Mouse (Mus musculus) stomach, embryonic 16.5 days (tissue): ENCODE results near the gene Bace2. TPM values are rescaled to one million over a fixed set of nuclear protein-coding genes. Genes with fewer than 3 reads are reported as not detected.

Experiments
- ATAC-seq: fragments of 200-750 bp; cut with Nextera tagmentation; 2 replicates; pipeline ENCODE4 v1.8.0; 2017; ENCODE audit warnings: moderate number of reproducible peaks, moderate TSS enrichment; ENCODE audit not compliant: insufficient read depth, low FRiP score
- H3K27ac ChIP-seq: fragments of 300-500 bp; sonication (generic); 2 replicates; pipeline ENCODE4 v1.5.1; 2014; ENCODE audit warnings: low read length
- H3K27me3 ChIP-seq: fragments of 300-500 bp; sonication (generic); 2 replicates; pipeline ENCODE4 v1.6.1; 2014; ENCODE audit warnings: low read length, control low read depth, mixed read lengths; ENCODE audit not compliant: control insufficient read depth, insufficient read depth
- H3K36me3 ChIP-seq: fragments of 300-500 bp; sonication (generic); 2 replicates; pipeline ENCODE4 v1.6.1; 2014; ENCODE audit warnings: low read length; ENCODE audit not compliant: control insufficient read depth, insufficient read depth
- H3K4me1 ChIP-seq: fragments of 300-500 bp; sonication (generic); 2 replicates; pipeline ENCODE4 v1.6.1; 2014; ENCODE audit warnings: low read length, control low read depth, mixed read lengths; ENCODE audit not compliant: control insufficient read depth, insufficient read depth
- H3K4me2 ChIP-seq: fragments of 300-500 bp; sonication (generic); 2 replicates; pipeline ENCODE4 v1.6.1; 2014; ENCODE audit warnings: low read depth, low read length, mixed read lengths
- H3K4me3 ChIP-seq: fragments of 300-500 bp; sonication (generic); replicated peaks from 2 replicates; pipeline ENCODE4 v1.5.1; 2014; ENCODE audit warnings: mild to moderate bottlenecking, low read length
- H3K9ac ChIP-seq: fragments of 300-500 bp; sonication (generic); 2 replicates; pipeline ENCODE4 v1.6.1; 2014; ENCODE audit warnings: low read length
- H3K9me3 ChIP-seq: fragments of 300-500 bp; sonication (generic); replicated peaks from 2 replicates; pipeline ENCODE4 v1.6.1; 2016; ENCODE audit warnings: low read length, control low read depth; ENCODE audit not compliant: control insufficient read depth
- WGBS: fragments of 180-500 bp; shearing (Covaris S2); extraction: QIAGEN DNeasy Blood & Tissue Kit; methylation state at CpG from one replicate; pipeline ENCODE4 v1.1.7; 2014; 5-methylcytosine and 5-hydroxymethylcytosine counted together
- polyA plus RNA-seq: library from polyadenylated mRNA; unstranded; fragments of >200 nt; fragmentation: Nextera tagmentation; extraction: Ambion mirVana; gene quantifications from 2 replicates; pipeline ENCODE4 v1.2.1, GENCODE M21; 2015

The Bace2 gene
- polyA plus RNA-seq, 1 experiment from 2014 or later, result 116 TPM

DNA sequence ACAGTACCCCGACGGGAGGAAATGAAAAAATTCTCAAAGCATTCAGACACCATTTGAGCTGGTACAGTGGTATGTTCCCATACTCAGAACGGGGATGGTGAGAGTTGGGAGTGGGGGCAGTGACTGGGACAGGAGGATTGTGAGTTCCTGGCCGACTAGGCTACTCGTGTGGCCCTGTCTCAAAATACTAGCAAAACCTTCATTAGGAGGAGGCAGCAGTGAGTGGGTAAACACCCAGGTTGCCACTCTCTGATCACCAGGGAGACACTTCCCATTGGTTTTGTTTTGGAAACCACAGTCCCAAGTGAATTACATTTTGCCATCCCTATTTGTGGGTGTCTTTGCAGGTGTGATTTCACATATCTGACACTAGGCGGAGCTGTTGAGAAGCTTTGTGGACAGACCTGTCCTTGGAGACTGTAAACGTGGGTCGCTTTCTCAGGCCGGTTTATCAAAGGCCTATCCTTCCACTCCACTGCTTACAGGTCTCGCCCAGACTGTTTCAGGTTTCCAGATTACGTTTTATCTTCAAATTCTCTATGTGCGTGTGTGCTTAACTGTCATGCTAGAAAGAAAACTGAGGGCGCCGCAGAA lies 87.2 kb downstream of the Bace2 start:
- no peak overlapping the region for H3K4me3 ChIP-seq
- H3K4me2 ChIP-seq, result no peak overlapping the region
- no peak overlapping the region for H3K27ac ChIP-seq
- no peaks in the 10 kb centered on the region for H3K4me1 ChIP-seq
- no peak overlapping the region for H3K9ac ChIP-seq
- no peaks in the 10 kb centered on the region for H3K36me3 ChIP-seq
- H3K9me3 ChIP-seq, result no peaks in the 10 kb centered on the region
- no peaks in the 10 kb centered on the region for H3K27me3 ChIP-seq
- WGBS, result 47% methylated on average over 14 of the region's 14 CpGs
- peak; percentile 58 for ATAC-seq

DNA sequence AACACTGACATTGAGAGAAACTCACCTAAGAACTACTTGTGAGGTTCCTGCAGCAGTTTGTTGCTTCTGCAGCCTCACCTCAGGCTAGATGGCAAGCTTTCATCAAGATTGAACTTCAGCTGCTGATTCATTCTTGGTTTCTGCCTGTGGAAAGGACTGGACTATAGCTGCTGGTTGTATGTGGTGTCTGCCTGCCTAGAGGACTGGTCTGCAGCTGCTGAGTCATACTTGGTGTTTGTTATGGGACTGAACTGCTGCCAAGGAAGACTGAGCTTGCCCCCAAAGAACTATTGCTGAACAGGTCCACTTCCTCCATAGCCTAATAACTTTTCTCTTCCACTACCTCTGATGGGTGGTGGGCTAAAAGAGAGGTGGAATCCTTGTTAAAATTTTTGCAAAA lies 90.8 kb downstream of the Bace2 start:
- no peak overlapping the region for H3K9ac ChIP-seq

DNA sequence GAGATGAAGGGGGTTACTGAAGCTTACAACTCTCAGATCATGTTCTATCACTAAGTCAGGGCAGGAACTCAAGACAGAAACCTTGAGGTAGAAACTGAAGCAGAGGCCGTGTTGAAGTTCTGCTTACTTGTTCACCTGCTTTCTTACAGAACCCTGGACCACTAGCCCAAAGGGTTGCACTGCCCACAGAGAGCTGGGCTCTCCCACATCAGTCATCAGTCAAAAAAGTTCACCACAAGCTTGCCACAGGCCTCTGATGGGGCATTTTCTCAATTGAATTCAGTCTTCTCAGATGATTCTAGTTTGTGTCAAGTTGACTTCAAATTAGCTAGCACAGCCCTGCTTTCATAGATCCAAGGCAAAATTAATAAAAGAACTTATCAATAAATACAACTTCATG lies 103.3 kb downstream of the Bace2 start:
- Histone ChIP-seq H3K4me3 (no peak overlapping the region), H3K4me2 (no peak overlapping the region), H3K9ac (no peak overlapping the region), H3K9me3 (no peaks in the 10 kb centered on the region), H3K27me3 (no peaks in the 10 kb centered on the region), H3K36me3 (no peaks in the 10 kb centered on the region), H3K27ac (no peak overlapping the region), H3K4me1 (peaks cover 3% of the 10 kb centered on the region; the same call in 1 of the 2 replicates)
- no peak for ATAC-seq
- WGBS, result 58% methylated on average over 1 of the region's 1 CpGs

More for the DNA sequence above, 90.8 kb downstream of the Bace2 start:
- Histone ChIP-seq H3K4me3 (no peak overlapping the region), H3K36me3 (no peaks in the 10 kb centered on the region), H3K9me3 (no peaks in the 10 kb centered on the region), H3K27me3 (no peaks in the 10 kb centered on the region), H3K4me2 (no peak overlapping the region), H3K27ac (no peak overlapping the region), H3K4me1 (no peaks in the 10 kb centered on the region)
- ATAC-seq, result no peak

DNA sequence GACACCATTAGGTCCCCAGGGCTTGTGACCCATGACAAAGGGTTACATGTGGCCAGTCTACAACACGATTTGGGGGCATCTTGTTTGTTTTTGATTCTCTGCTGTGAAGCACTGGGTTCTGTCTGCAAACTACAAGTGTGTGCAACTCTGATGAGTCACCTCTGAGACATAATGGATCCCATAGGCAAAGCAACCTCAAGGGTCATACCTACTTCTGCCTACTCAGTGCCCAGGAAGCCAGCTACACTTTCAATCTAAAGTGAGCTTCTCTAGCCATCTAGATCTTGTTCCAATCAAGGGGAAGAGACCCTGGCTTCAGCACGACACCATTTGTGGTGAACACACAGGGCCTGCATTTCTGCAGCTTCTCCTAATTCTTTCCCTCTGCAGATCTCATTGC lies 104.7 kb downstream of the Bace2 start:
- Histone ChIP-seq H3K4me2 (no peak overlapping the region), H3K36me3 (no peaks in the 10 kb centered on the region), H3K27ac (no peak overlapping the region), H3K9me3 (no peaks in the 10 kb centered on the region), H3K27me3 (no peaks in the 10 kb centered on the region), H3K4me1 (peaks cover 3% of the 10 kb centered on the region; the same call in 1 of the 2 replicates), H3K4me3 (no peak overlapping the region), H3K9ac (no peak overlapping the region)
- ATAC-seq, result no peak
- WGBS, result 67% methylated on average over 2 of the region's 2 CpGs

DNA sequence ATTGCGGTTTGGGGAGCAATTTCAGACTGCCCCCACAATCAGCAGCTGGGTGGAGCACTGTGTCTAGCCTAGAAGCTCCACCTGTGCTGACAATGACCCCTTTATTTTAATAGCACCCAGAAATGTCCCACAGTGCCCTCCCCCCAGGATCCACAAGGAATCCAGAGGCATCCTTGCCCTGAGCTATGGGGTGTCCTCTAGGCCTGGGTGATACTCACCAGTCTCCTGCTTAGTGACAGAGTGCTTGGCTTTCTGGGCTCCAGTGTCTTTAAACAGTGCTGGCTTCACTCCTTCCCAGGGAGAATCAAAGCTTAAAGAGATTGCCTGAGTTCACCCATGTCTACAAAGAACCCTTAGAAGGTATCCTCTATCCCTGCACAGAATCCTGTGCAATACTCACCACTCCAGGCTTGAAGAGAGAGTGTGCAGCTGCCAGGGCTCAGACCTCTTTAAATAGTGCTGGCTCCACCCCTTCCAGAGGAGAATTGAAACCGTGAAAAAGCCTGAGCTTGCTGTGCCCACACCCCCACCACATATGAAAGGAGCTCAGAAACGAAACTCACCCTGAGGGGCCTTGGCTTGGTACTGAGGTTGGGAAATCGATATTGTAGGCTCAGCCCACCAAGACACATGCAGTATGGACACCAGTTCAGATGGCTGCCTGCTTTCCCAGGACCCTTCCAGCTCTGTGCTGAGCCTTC lies 106.1 kb downstream of the Bace2 start, which contains the start of gene Mx1:
TSS of gene Mx1 (minus strand) at position 427 of the 701 bp plus-strand sequence.
- peak; percentile 64; the same call in 1 of the 2 replicates for ATAC-seq
- H3K27me3 ChIP-seq, result no peaks in the 10 kb centered on the region
- no peaks in the 10 kb centered on the region for H3K9me3 ChIP-seq
- no peaks in the 10 kb centered on the region for H3K36me3 ChIP-seq
- peaks cover 3% of the 10 kb centered on the region; the same call in 1 of the 2 replicates for H3K4me1 ChIP-seq
- no peak within 1 kb of the TSS; the same call in 1 of the 2 replicates for H3K27ac ChIP-seq
- H3K9ac ChIP-seq, result 0 out of 2 replicates have a peak within 1 kb of the TSS, but pooled peaks have one; percentile 31
- no peak within 1 kb of the TSS for H3K4me2 ChIP-seq
- H3K4me3 ChIP-seq, result no peak within 1 kb of the TSS
- WGBS, result 27% methylated on average over 4 of the region's 4 CpGs

DNA sequence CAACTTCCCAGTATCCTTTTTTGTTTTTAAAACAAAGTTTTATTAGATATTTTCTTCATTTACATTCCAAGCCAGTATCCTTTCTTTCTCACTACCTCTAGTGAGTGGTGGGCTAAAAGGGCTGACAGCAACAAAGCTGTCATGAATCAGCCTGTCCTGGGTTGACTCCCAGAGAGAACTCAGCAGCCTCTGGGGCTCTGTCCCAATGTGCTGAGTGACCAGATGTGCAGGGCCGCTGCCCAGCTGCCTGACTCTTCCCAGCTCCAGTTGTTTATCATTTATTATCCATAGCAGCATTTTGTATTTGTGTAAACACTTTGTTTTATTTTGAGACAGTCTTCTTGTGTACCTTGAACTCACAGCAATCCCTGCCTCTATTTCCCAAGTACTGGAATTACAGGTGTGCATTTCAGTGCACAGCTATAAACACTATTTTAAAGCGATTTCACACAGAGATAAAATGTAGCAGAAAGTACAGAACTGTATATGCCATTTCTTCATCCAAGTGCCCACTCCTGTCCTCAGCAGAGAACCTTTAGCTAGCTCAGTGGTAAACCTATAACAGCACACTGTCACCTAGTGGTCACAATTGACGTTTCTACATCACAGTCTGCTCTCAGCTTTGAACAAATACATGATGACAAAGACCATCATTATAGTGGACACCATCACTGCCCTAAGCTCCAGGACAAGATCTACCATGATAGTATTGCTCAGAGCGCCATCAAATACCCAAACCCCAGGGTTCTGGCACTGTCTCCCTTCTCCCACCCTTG lies 109.8 kb downstream of the Bace2 start:
- WGBS, result 49% methylated on average over 4 of the region's 4 CpGs
- no peak for ATAC-seq
- Histone ChIP-seq H3K4me1 (peaks cover 3% of the 10 kb centered on the region; the same call in 1 of the 2 replicates), H3K27ac (no peak overlapping the region), H3K9ac (no peak overlapping the region), H3K27me3 (no peaks in the 10 kb centered on the region), H3K4me2 (no peak overlapping the region), H3K36me3 (no peaks in the 10 kb centered on the region), H3K9me3 (no peaks in the 10 kb centered on the region), H3K4me3 (no peak overlapping the region)

DNA sequence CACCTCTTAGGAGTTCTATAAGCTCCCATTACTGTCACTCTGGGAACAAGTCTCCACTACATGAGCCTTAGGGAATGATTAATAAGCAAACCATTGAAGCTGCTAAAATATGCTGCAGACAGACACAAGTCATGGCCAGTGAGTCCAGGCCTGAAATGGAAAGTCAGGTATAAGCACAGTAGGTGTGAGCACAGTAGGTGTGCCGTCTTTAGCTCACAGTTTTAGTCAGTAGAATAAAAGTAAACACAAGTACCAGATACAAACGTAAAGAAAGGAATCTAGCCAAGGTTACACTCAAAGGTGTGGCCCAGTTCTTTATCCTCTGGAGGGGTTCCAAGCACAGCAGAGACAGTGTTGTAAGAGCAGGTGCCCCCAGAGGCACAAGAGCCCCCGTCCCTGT lies 110.9 kb downstream of the Bace2 start:
- no peak overlapping the region for H3K4me2 ChIP-seq
- no peak overlapping the region for H3K4me3 ChIP-seq
- no peaks in the 10 kb centered on the region for H3K27me3 ChIP-seq
- H3K27ac ChIP-seq, result peak overlapping the region; percentile 22; the same call in 1 of the 2 replicates
- H3K9ac ChIP-seq, result no peak overlapping the region
- ATAC-seq, result 0 out of 2 replicates have a peak, but pooled peaks have one; percentile 2
- no peaks in the 10 kb centered on the region for H3K36me3 ChIP-seq
- peaks cover 3% of the 10 kb centered on the region; the same call in 1 of the 2 replicates for H3K4me1 ChIP-seq
- H3K9me3 ChIP-seq, result no peaks in the 10 kb centered on the region
- 44% methylated on average over 3 of the region's 3 CpGs for WGBS

DNA sequence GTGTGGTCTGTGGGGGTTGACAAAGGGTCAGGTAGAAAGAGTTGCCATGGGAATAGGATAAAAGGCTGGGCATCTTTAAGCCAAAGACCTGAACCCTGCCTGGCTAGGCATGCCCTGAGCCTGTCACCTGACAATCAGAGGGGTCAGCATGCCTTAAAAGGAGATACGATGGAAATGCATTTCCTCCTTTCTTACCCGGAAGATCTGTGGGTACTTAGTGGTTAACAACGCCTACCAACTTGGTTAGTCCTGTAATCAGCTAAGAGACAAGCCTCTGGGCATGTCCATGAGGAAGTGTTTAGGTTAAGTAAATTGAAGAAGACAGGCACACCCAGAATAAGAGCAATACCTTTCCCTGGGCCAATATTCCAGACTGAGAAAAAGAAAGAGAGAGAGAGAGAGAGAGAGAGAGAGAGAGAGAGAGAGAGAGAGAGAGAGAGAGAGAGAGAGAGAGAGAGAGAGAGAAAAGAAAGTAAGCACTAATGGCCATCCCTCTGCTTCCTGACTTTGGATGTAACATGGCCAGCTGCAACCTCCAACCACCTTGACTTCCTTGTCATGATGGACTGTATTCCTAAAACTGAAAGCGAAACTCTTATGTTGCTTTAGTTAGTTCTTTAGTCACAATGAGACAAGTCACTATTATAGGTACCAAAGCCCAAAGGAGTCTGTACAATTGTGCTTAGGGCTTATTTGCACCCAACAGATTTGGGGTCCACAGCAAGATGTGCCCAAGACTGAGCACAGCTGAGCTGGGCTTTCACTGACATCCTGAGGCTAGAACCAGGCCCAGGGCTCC lies 111.7 kb downstream of the Bace2 start:
- no peaks in the 10 kb centered on the region for H3K36me3 ChIP-seq
- H3K27me3 ChIP-seq, result no peaks in the 10 kb centered on the region
- peak; percentile 34; the same call in 1 of the 2 replicates for ATAC-seq
- H3K9me3 ChIP-seq, result no peaks in the 10 kb centered on the region
- peak overlapping the region; percentile 22; the same call in 1 of the 2 replicates for H3K27ac ChIP-seq
- H3K4me1 ChIP-seq, result no peaks in the 10 kb centered on the region
- no peak overlapping the region for H3K4me3 ChIP-seq
- H3K9ac ChIP-seq, result no peak overlapping the region
- H3K4me2 ChIP-seq, result no peak overlapping the region
- 64% methylated on average over 4 of the region's 4 CpGs for WGBS
